In genomic region chr16:30774951-30775661, GRCm38 (mm10) we compare ENCODE assay signal across 10 mouse cellular contexts.
DNase-seq lines count a peak whose midpoint lies in the region; ATAC-seq lines count a peak whose summit lies in the region.
"Had no signal": no experiment of that assay in that cellular context is flagged by ENCODE, and none has a peak within 500 bp of the region (broad histone marks: within the 10 kb centered on the region; RNA-seq: fewer than 3 reads in every experiment).

No protein-coding gene starts in this region.

- ATAC-seq in limb, embryonic 13.5 days (ENCODE audit: low FRiP score, low read depth) = peak; percentile 71; the same call in 1 of the 2 replicates

- H3K27ac ChIP-seq in limb, embryonic 13.5 days = peak overlapping the region; percentile 44; the same call in 1 of the 2 replicates
- H3K27ac ChIP-seq: heart, embryonic 13.5 days had no signal

- DNase-seq in heart, adult 18-20 months = peak; percentile 65 to 76
- DNase-seq in heart, adult 8-10 months (ENCODE audit: low spot score) = no peak
- DNase-seq in cerebellum, postnatal 10 days = peak; percentile 73 to 74
- peak; percentile 56 to 57 for DNase-seq in heart, postnatal 36 days
- no peak for DNase-seq in layer of hippocampus, postnatal 36 days
- no peak for DNase-seq in yolk sac, embryonic 10.5 days (ENCODE audit: low spot score)
- DNase-seq in thymus, postnatal 25 days = no peak

- H3K9ac ChIP-seq in limb, embryonic 13.5 days = no peak overlapping the region

- 15% methylated on average over 14 of the region's 14 CpGs for WGBS in limb, embryonic 13.5 days

- H3K36me3 ChIP-seq in limb, embryonic 13.5 days = no peaks in the 10 kb centered on the region
- H3K36me3 ChIP-seq: heart, embryonic 13.5 days had no signal

- H3K4me1 ChIP-seq in limb, embryonic 13.5 days = peaks cover 45% of the 10 kb centered on the region

- 0 out of 2 replicates have a peak, but pooled peaks cover 2% of the 10 kb centered on the region for H3K27me3 ChIP-seq in limb, embryonic 13.5 days
- H3K27me3 ChIP-seq: CH12.LX; heart, embryonic 13.5 days had no signal

- no peak overlapping the region for H3K4me3 ChIP-seq in limb, embryonic 13.5 days
- H3K4me3 ChIP-seq: heart, embryonic 13.5 days had no signal

- intact Hi-C loops in heart, postnatal 36 days (cut with DNase I) = no loop called here

- H3K4me2 ChIP-seq in limb, embryonic 13.5 days (replicated peaks) = peak overlapping the region; percentile 38
- H3K4me2 ChIP-seq: heart, embryonic 13.5 days had no signal

- no peaks in the 10 kb centered on the region for H3K9me3 ChIP-seq in limb, embryonic 13.5 days
- H3K9me3 ChIP-seq: heart, embryonic 13.5 days had no signal

Comparison
In these comparisons a context has a peak if more than half of its experiments do, and no peak if none do; other contexts are left out.
1. DNase-seq: peak in heart, adult 18-20 months (2 of 2), cerebellum, postnatal 10 days (2 of 2) and heart, postnatal 36 days (2 of 2); none in heart, adult 8-10 months (single experiment), layer of hippocampus, postnatal 36 days (0 of 2), yolk sac, embryonic 10.5 days (single experiment) and thymus, postnatal 25 days (single experiment).